Mouse (Mus musculus): Measurements from ENCODE around the gene Lrrc1.
A peak's percentile ranks its signal among the peaks of the same experiment; 100 is the strongest.

The Lrrc1 gene

DNA sequence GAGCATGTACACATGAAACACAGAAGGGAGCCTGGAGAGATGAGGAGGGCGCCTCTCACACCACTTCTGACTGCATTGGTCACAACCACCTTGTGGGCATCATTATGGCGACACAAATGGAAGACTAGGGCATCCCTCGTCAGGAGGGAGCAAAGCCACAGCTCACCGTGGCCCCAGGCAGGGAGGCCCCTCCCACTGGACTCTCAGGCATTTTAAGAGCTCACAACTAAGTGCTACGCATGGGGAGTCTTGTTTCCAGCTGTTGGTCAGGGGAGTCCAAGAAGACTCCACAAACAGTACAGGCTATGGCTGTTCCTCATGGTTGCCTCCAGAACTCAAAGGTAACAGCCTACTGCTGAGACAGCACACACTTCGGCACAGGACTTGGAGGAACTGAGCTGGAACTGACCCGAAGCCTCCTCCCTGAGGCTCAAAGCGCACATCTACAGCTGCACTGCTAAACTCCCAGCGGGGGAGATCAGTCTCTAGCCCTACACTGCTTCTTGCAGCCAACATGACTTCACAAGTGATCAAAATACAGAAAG lies 83.2 kb downstream of the Lrrc1 start:
- peak; percentile 78 to 85 for DNase-seq

DNA sequence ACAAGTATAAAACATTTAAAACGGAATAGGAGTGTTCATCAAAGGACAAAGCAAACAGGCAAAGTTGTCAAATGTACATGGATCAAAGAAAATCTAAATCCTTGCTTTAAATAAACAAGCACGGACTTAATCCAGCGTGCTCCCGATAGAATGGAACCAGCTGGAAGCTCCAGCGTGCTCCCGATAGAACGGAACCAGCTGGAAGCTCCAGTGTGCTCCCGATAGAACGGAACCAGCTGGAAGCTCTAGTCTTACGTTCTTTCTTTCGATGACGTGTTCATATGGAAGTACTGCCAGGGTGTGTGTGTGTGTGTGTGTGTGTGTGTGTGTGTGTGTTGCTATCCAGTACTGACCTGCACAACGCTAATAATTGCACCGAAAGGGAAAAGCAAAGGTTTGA lies 84.3 kb downstream of the Lrrc1 start:
- DNase-seq: no peak

DNA sequence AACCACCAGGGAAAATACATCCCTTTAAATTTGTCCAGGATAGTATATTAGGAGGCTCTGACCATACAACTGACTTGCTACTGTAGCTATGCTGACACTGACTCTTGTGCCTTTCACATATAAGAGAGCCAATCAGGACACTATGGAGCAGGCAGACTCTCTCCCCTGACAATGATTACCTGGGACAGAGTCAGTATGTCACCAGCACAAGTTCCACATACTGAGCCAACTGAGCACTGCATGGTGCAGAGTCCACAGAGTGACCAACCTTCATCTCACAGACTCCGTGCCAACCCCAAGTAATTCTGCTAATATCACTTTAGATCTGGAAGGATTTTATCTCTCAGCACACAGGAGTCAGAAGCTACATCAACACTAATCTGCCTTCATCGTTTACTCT lies 85.3 kb downstream of the Lrrc1 start:
- peak; percentile 29 to 35 for DNase-seq

DNA sequence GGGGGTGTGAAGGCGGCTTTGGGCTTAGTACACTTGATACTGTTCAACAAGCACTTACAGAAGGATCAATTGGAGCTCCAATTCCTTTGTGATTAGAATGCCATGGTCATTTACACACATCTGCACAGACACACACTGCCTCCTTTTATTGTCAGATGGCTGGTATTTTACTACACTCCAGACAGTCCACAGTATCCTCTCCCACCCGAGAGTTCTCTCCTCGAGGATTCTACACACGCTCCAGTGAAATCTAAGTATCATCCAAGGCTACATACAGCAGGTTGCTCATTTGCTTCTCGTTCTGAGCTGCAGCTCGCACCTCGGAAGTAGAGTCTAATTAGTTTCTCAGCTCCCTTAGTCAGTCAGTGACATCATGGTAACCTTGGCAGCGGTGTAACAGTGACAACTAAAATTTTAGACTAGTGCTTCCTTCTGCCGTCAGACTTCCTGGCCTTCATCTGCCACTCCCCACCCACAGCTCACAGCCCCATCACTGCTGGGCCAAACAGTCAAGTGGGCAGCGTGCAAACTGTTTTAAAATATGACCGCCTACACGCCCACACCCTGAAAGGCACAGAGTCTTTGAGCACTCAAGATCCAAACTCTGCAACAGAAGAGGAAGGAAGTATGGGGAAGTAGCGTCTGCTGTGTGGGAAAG lies 88.4 kb downstream of the Lrrc1 start:
- DNase-seq: no peak

DNA sequence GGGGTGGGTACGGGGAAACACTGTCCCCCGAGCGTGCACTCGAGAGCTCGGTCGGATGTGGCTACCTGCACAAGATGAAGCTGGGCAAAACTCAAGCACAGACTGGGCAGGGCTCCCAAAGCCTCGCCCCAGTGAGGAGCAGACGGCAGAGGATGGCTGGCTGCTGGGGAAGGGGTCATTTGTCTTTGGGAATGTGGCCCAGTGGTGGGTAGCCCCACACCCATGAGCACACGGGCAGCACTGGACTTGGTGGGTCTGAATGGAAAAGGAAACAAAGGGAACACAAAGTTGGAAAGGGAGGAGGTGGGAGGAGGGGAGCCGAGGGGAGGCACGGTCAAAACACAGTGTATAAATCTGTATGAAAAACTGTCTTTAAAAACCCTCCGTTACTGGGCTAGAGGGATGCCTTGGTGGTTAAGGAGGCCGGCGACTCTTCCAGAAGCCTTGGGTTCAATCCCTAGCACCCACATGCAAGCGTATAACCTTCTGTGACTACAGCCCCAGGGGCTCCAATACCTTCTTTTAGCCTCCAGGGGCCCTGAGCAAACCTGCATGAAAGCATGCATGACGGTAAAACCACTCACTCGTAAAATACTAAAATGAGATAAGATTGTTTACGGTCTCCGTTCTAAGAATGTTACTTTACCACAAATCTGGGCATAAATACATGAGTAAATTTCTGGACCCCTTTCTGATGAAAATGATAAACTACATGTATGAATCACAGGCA lies 89.1 kb downstream of the Lrrc1 start:
- no peak for DNase-seq

DNA sequence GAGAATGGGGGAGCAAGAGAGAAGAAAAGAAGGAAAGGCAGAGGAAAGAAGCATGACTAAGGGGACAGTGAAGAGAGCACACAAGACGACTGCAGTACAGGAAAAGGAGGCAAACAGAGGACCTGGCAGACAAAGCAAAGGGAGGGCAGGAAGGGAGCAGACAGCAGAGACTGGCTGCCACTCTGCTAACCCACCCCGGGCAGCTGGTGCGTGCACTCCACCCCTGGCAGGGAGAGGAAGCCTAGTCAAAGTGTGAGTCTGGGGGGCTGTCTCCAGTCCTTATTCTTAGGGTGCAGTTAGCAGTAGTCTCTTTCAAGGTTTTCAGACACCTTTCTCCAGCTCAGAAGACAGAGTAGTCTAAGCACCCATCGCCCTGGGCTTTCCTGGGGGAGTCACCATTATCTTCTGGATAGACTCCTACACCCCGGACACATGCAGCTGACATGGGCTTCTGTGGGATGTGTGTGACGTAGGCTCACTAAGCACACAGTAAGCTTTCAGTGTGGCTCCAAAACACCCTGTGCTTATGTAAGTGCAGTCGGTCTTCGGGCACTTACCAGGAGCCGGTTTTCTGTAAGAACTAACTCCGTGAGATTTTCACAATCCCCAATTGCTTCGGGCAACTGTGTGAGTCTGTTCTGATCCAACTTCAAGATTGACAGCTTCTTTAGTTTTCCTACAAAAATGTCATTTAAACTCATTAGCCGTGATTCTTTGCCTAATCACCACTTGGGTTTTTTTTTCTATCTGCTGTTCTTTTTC lies 92.4 kb downstream of the Lrrc1 start:
- no peak for DNase-seq

- no peak for DNase-seq
Measured at GRCm38 (mm10) chr9:77450447-77450846, 94.2 kb downstream of the Lrrc1 start.

DNA sequence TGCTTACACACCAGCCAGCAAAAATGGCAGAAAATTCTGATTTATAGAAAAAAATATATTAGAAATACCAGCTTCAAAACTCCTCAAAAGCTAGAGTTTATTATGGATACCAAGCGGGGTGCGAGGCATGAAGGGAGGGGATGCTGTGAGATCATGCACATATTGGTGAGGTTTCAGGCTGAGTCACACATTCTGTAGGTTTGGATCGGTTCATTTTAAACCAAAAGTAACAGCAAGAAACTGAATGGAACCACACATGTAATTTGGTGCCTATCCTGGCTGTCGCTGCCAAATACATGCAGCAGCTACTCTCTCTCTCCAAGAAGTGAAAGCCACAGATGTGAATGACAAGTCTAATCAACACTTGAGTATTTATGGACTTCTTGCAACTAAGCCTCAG lies 99.8 kb downstream of the Lrrc1 start:
- DNase-seq: no peak

GRCm38 (mm10) chr9:77439371-77439770 lies 105.3 kb downstream of the Lrrc1 start:
- DNase-seq: no peak

GRCm38 (mm10) chr9:77438836-77439271 lies 105.8 kb downstream of the Lrrc1 start:
- DNase-seq: no peak

GRCm38 (mm10) chr9:77437131-77437530 lies 107.5 kb downstream of the Lrrc1 start:
- no peak for DNase-seq

DNA sequence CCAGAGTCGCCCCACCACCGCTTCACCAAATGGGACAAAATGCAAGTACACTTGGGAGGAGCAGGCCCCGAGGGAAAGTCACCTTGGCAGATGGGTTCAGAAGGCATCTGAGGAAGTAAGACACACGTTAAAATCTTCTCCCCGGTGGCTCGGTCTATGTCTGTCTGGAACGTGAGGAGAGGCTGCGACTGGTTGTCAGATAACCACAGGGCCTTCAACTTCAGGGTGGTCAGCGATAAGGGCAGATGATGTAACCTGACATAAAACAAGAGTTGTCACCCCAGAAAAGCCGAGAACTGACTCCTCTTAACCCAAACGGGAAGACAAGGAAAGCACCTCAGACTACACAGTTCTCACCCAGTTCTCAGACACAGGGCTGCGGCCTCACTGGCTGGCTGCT lies 109.7 kb downstream of the Lrrc1 start:
- DNase-seq: no peak

- no peak for DNase-seq
Measured at GRCm38 (mm10) chr9:77433476-77433875, 111.2 kb downstream of the Lrrc1 start.

DNA sequence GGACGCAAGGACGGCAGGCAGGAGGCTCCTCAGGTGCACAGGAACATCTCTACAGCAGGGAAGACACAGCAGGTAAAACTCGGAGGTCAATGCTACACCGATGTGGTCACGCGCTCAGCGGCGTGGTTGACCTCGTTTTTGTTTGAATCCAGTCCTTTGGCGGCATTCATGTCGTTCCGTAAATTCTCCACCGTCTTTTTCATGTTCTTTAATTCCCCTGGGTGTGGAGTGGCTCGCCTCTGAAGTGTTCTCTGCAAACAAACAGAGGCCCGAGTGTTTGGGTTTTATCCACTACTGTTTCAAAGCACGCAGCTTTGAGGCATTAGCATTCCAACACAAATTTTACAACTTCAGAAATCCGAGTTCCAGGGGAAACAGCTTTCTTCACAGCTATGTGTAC lies 112.6 kb downstream of the Lrrc1 start:
- DNase-seq: no peak

DNA sequence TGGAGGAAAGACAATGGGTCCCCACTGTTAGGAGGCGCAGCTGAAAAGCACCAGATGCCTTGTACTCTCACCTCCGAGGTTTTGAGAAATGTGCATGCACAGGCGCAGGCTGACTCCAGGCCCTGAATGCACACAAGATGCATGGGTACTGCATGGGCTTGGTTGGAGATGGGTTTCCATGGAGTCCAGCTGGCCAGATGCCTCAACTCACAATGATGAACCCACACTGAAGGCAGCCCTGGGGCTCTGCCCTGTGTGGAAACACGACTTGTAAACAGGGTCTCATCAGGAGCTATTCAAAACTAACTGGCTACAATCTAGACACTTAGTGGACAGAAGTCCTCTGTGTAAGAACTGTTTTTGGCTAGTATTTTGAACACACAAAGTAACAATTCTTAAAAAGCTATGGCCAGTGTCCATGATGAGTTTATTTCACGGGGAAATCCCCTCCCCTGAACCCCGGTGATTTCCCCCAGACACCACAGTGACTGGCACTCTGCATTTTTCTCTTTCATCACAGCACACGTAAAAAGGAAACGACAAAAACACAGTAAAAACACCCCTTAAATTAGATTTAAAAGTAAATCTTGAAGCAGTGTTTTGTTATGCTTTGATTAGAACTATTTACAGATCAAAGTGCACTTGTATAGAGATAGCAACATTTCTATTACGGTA lies 114.1 kb downstream of the Lrrc1 start:
- DNase-seq: no peak

- DNase-seq: peak; percentile 34 to 35
Measured at GRCm38 (mm10) chr9:77429230-77430015, 115.2 kb downstream of the Lrrc1 start.

GRCm38 (mm10) chr9:77428748-77429140 lies 115.9 kb downstream of the Lrrc1 start:
- no peak for DNase-seq

GRCm38 (mm10) chr9:77428115-77428747 lies 116.4 kb downstream of the Lrrc1 start:
- DNase-seq: no peak

GRCm38 (mm10) chr9:77427292-77428114 lies 117.2 kb downstream of the Lrrc1 start:
- peak; percentile 63 to 74 for DNase-seq

DNA sequence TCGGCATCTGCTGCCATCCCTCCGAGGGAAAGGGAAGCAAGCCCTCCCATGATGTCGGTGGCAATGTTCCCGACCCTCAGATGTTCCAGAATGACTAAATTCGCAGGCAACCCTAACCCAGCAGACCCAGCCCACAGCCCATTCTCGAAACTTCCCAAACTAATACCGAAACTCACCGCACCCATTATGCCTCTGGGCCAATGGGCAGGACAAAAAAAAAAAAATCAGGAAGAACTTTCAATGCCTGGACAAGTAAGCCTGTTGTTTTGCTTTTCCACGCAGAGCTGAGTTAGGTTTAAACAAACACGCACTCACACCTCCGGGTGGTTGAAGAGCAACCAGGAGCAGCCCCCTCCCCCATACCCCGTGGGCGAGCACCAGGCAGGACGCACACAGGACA lies 118.6 kb downstream of the Lrrc1 start:
- DNase-seq: peak in 1 of 2 experiments; percentile 8

GRCm38 (mm10) chr9:77425553-77425952 lies 119.1 kb downstream of the Lrrc1 start:
- no peak for DNase-seq

All from kidney, postnatal 36 days (tissue).